Mouse (Mus musculus): ENCODE measurements around the gene Wrap53. TPM values are rescaled to one million over a fixed set of nuclear protein-coding genes. Genes with fewer than 3 reads are reported as not detected.
A peak's percentile ranks its signal among the peaks of the same experiment; 100 is the strongest.

Gene Wrap53
- polyA plus RNA-seq, 1 experiment from 2014 or later: 27.1 TPM

DNA sequence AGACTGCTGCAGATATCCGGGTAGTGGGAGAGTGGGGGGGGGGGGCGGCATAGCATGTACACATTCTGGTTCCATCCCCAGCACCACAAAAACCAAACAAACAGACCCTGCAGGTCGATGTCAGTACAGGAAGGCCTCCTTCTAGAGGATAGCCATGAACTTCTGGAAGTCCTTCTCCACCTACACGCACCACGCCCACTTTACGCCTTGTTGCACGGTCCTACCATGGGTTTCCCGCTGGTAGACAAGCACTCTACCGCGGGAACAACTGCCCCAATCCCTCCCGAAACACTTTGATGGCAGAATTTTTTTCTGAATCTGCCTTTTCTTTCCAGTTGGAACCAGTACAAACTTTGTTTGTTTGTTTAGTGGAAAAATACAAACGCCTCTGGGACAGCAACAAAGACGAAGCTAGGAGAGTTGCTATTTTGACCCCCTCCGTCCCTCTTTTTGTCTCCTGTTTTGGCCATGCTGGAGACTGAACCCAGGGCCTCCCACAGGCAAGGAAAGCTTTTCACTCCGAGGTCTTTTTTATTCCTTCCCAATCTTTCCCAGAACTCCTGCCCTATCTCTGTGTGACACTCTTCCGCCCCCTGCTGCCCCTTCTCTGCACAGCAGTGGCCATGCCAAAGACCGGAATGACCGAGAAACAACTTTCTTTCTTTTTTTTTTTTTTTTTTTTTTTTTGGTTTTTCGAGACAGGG, 33.6 kb upstream of the Wrap53 start:
- Histone ChIP-seq H3K4me3 (peak overlapping the region; percentile 57), H3K9ac (peak overlapping the region; percentile 68), H3K27ac (peak overlapping the region; percentile 54; the same call in 1 of the 2 replicates), H3K9me3 (replicated peaks) (no peaks in the 10 kb centered on the region), H3K27me3 (replicated peaks) (peaks cover 30% of the 10 kb centered on the region), H3K4me1 (peaks cover 64% of the 10 kb centered on the region), H3K4me2 (peak overlapping the region; percentile 85), H3K36me3 (no peaks in the 10 kb centered on the region)
- peak; percentile 53; the same call in 1 of the 2 replicates for ATAC-seq
- WGBS (ENCODE audit: insufficient replicate concordance): 7% methylated on average over 19 of the region's 19 CpGs

DNA sequence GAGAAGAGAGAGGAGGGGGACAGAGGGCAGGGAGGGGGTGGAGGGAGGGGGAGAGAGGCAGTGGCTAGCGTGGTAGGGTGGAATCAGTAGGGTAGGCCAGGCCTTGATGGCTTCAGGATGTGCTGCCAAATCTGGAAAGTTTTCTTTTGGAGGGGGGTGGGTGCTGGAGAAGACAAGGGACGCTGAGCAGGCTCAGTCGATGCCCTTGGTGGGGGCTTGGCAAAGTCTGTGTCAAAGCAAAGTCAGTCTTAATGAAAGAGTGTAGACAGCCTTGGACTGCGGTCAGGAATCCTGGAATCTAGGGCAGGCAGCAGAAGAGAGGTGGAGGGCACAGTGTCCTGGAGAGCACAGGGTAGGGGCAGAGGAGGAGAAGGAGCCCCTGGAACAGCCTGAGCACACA, 30.8 kb upstream of the Wrap53 start:
- H3K9me3 ChIP-seq (replicated peaks): no peaks in the 10 kb centered on the region
- no peak overlapping the region for H3K27ac ChIP-seq
- H3K36me3 ChIP-seq: no peaks in the 10 kb centered on the region
- ATAC-seq: no peak
- H3K9ac ChIP-seq: no peak overlapping the region; the same call in 1 of the 2 replicates
- peaks cover 73% of the 10 kb centered on the region for H3K4me1 ChIP-seq
- WGBS (ENCODE audit: insufficient replicate concordance): 59% methylated on average over 4 of the region's 4 CpGs
- no peak overlapping the region for H3K4me2 ChIP-seq
- peaks cover 12% of the 10 kb centered on the region for H3K27me3 ChIP-seq (replicated peaks)
- no peak overlapping the region for H3K4me3 ChIP-seq

DNA sequence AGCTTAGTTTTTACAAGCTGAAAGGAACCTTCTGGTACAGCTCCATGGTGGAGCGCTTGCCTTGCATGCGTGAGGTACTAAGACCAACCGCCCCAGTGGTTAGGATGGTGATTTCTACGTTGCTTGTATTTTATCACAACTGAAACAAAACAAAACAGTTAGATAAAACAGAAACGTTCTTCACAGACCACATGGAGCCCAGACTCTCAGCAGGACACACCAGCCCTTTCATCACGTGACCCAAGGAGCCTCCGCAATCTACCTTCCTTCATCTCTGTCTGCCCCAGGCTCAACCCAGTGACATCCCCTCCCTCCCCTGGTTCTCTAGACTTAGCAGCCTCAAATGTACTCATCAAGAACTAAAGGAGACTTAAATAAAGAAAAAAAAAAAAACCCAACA, 29.4 kb upstream of the Wrap53 start:
- Histone ChIP-seq H3K4me1 (peaks cover 80% of the 10 kb centered on the region), H3K36me3 (no peaks in the 10 kb centered on the region), H3K4me3 (0 out of 2 replicates have a peak overlapping the region, but pooled peaks have one; percentile 2), H3K27ac (peak overlapping the region; percentile 84), H3K9me3 (replicated peaks) (no peaks in the 10 kb centered on the region), H3K9ac (peak overlapping the region; percentile 34; the same call in 1 of the 2 replicates), H3K27me3 (replicated peaks) (no peaks in the 10 kb centered on the region), H3K4me2 (peak overlapping the region; percentile 42)
- peak; percentile 38; the same call in 1 of the 2 replicates for ATAC-seq
- WGBS (ENCODE audit: insufficient replicate concordance): 18% methylated on average over 7 of the region's 7 CpGs

DNA sequence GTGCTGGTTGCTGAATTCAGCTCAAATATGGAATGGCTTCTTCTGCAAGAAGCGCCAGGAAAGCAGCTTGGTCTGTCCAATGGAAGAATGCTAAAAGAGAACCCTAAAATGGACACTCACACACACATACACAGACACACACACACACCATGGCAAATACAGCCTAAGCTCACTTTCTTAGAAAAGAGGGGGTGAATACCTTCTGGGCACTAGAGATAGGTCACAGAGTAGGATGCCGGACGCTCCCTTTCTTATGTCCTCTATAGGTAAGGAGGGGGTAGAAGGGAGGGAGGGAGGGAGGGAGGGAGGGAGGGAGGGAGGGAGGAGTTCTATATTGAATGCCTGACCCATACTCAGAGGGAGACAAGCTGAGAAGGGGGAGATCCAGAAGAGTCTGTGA, 28.5 kb upstream of the Wrap53 start:
- Histone ChIP-seq H3K4me1 (peaks cover 82% of the 10 kb centered on the region), H3K9ac (peak overlapping the region; percentile 34), H3K9me3 (replicated peaks) (no peaks in the 10 kb centered on the region), H3K27me3 (replicated peaks) (no peaks in the 10 kb centered on the region), H3K27ac (peak overlapping the region; percentile 84), H3K4me3 (no peak overlapping the region), H3K36me3 (peaks cover 1% of the 10 kb centered on the region; the same call in 1 of the 2 replicates), H3K4me2 (peak overlapping the region; percentile 42)
- WGBS (ENCODE audit: insufficient replicate concordance): 46% methylated on average over 3 of the region's 3 CpGs
- ATAC-seq: peak; percentile 57

DNA sequence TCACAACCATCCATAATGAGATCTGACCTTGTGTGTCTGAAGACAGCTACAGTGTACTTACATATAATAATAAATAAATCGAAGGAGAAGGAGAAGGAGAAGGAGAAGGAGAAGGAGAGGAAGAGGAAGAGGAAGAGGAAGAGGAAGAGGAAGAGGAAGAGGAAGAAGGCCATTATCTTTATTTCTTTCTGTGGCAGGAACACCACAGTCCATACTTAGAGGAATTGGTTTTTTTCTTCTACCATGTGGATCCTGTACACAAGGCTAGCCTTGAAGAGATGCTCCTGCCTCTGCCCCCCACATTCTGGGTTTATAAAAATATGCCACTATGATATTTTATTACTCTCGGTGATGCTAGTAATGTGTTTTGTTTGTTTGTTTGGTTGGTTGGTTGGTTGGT, 26.8 kb upstream of the Wrap53 start:
- peak overlapping the region; percentile 100 for H3K4me2 ChIP-seq
- H3K27me3 ChIP-seq (replicated peaks): no peaks in the 10 kb centered on the region
- H3K9me3 ChIP-seq (replicated peaks): no peaks in the 10 kb centered on the region
- no peak for ATAC-seq
- peaks cover 85% of the 10 kb centered on the region for H3K4me1 ChIP-seq
- WGBS (ENCODE audit: insufficient replicate concordance): 70% methylated on average over 2 of the region's 2 CpGs
- peak overlapping the region; percentile 84 for H3K27ac ChIP-seq
- H3K9ac ChIP-seq: no peak overlapping the region
- peaks cover 18% of the 10 kb centered on the region for H3K36me3 ChIP-seq
- H3K4me3 ChIP-seq: no peak overlapping the region

GRCm38 (mm10) chr11:69606491-69606795, 26.4 kb upstream of the Wrap53 start:
- H3K4me3 ChIP-seq: peak overlapping the region; percentile 78
- H3K4me1 ChIP-seq: peaks cover 89% of the 10 kb centered on the region
- no peak for ATAC-seq
- peaks cover 22% of the 10 kb centered on the region for H3K36me3 ChIP-seq
- peak overlapping the region; percentile 84 for H3K27ac ChIP-seq
- no peaks in the 10 kb centered on the region for H3K27me3 ChIP-seq (replicated peaks)
- no peaks in the 10 kb centered on the region for H3K9me3 ChIP-seq (replicated peaks)
- peak overlapping the region; percentile 76 for H3K9ac ChIP-seq
- WGBS (ENCODE audit: insufficient replicate concordance): 66% methylated on average over 2 of the region's 2 CpGs
- peak overlapping the region; percentile 100 for H3K4me2 ChIP-seq

DNA sequence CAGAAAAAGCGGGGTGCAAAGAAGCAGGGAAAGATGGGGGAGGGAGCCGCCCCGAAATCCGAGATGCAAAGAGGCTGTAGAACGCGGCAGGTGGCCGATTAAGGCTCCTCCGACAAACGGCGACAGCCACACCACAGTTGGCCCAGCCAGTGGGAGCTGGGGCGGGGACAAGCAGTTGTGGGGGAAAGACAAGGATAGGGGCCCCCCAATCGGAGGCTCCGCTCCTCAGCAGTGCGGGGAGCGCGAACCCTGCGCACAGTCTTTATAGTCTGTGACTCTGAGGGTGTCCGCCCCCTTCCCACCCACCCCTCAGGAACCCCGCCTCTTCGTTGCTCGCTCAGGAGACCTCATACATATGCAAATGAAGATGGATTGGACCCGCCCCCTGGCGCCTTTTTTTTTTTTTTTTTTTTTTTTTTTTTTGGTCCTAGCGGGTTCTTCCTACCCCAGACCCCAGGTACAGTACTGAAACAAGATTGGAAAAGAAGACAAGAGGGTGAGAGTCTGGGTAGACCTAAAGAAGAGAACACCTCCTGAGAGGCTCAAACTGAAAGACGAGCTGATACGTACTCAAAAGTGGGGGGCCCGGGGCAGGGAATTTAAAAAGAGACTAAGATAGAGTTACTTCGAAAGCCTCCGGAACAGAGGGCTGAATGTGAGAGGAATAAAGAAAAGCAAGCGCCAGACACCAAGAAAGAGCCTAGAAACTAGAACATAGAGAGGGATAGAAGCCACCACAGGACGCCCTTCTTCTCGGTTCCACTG, 25.9 kb upstream of the Wrap53 start, which contains the start of gene Atp1b2:
TSS of gene Atp1b2 (minus strand) at position 217 of the 765 bp plus-strand sequence.
- no peaks in the 10 kb centered on the region for H3K9me3 ChIP-seq (replicated peaks)
- H3K4me3 ChIP-seq: peak within 1 kb of the TSS; percentile 78
- no peaks in the 10 kb centered on the region for H3K27me3 ChIP-seq (replicated peaks)
- peak within 1 kb of the TSS; percentile 84 for H3K27ac ChIP-seq
- ATAC-seq: peak; percentile 90
- peak within 1 kb of the TSS; percentile 93 for H3K9ac ChIP-seq
- H3K4me1 ChIP-seq: peaks cover 93% of the 10 kb centered on the region
- WGBS (ENCODE audit: insufficient replicate concordance): 4% methylated on average over 32 of the region's 32 CpGs
- peak within 1 kb of the TSS; percentile 100 for H3K4me2 ChIP-seq
- peaks cover 27% of the 10 kb centered on the region for H3K36me3 ChIP-seq

DNA sequence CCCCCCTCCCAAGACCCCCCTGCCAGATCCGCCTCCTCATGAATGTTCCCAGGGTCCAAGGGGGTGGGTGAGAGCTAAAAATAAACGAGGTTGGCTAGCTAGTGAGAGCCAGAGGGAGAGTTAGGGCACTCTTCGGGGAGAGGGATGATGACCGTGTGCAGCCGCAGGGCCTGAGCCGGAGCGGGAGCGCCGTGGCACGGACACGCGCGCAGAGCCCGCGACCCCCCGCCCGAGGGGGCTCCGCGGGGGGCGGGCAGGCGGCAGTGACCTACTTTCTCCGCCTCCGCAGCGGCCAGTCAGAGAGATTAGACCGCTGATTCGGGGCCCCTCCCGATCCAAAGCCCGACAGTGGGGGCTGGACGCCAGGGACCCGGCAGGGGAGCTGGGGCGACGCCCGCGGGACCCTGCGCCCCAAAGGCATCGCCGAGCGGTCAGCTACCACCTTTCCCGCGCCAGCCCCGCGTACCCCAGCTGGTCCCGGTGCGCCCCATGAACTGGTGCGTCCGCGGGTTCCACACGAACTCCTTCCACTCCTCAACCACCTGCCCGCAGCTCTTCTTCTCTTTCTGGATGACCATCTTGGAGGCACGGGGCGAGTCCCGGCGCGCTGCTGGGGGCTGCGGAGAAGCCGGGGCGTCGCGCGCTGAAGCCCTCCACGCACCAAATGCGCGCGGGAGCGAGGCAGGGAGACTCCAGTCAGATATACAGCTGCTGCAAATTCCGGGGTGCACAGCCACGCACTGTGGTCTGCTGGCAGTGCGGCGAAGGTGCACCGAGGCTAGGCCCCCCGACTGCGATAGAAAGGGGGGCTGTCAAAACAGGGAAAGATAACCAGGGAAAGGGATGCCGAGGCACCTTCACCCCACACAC, 25.0 kb upstream of the Wrap53 start:
- H3K9ac ChIP-seq: peak overlapping the region; percentile 93
- WGBS (ENCODE audit: insufficient replicate concordance): under 1% methylated on average over 69 of the region's 73 CpGs
- peak overlapping the region; percentile 100 for H3K4me2 ChIP-seq
- H3K27ac ChIP-seq: peak overlapping the region; percentile 84
- H3K4me1 ChIP-seq: peaks cover 93% of the 10 kb centered on the region
- no peaks in the 10 kb centered on the region for H3K9me3 ChIP-seq (replicated peaks)
- peak overlapping the region; percentile 78 for H3K4me3 ChIP-seq
- H3K36me3 ChIP-seq: peaks cover 36% of the 10 kb centered on the region
- no peaks in the 10 kb centered on the region for H3K27me3 ChIP-seq (replicated peaks)
- ATAC-seq: peak; percentile 10

DNA sequence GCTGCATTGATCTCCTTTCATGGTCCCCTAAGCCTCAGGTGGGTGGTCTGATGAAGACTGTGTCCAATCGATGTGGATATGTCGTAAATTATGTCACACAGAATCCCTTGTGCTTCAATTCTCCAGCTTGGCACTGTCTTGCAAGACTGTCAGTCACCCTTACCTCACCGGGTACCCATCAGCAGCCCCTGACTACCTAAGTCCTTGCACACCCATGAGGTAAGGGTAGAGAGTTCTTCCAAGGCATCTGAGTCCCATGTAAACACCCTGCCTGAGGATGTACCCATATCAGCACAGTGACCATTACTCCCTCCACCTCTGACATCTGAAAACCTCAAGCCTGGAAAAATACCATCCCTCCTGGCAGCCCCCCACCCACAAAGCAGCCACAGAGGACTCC, 24.3 kb upstream of the Wrap53 start:
- Histone ChIP-seq H3K27me3 (replicated peaks) (no peaks in the 10 kb centered on the region), H3K9ac (peak overlapping the region; percentile 93), H3K36me3 (peaks cover 41% of the 10 kb centered on the region), H3K4me1 (peaks cover 93% of the 10 kb centered on the region), H3K4me3 (peak overlapping the region; percentile 78), H3K27ac (peak overlapping the region; percentile 84), H3K4me2 (peak overlapping the region; percentile 100), H3K9me3 (replicated peaks) (no peaks in the 10 kb centered on the region)
- ATAC-seq: no peak
- WGBS (ENCODE audit: insufficient replicate concordance): 56% methylated on average over 3 of the region's 3 CpGs

DNA sequence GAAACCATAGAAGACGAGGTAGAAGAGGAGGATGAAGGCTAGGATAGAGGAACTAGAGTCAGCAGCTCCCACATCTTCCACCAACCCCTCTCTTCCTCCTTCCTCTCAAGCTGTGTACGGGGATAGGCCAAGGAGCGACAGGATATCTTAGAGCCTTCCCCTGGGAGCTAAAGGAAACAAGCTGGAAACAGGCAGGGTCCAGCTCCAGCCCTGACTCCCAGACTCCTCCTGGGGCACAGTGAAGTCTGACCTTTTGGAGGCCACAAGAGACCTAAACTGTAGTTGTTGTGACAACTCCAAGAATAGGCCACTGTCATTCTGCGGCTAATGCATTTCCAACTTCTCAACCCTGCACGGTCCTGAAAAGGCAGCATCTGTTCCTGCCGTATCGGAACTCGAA, 23.5 kb upstream of the Wrap53 start:
- Histone ChIP-seq H3K9ac (peak overlapping the region; percentile 93), H3K9me3 (replicated peaks) (no peaks in the 10 kb centered on the region), H3K4me2 (peak overlapping the region; percentile 100), H3K27ac (peak overlapping the region; percentile 84), H3K4me3 (peak overlapping the region; percentile 78), H3K27me3 (replicated peaks) (no peaks in the 10 kb centered on the region), H3K36me3 (peaks cover 49% of the 10 kb centered on the region), H3K4me1 (peaks cover 93% of the 10 kb centered on the region)
- no peak for ATAC-seq
- WGBS (ENCODE audit: insufficient replicate concordance): 79% methylated on average over 8 of the region's 8 CpGs

DNA sequence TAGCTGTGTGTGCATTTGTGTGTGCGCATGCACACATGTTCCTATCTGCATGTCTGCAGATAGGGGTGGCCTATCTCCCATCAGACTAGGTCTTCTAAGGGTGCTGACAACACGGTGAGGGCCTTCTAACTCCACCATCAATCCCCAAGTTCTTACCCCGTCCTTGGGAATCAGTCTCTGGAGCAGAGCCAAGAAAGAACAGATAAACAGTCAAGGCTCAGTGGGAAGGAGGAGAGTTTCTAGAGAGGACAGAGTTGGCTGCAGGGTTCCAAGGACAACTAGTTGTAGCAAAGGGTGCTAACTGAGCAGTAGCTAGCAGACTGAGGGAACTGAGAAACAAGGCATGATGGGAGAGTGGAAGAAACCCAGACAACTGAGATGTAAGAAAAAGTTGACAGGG, 21.7 kb upstream of the Wrap53 start:
- peaks cover 56% of the 10 kb centered on the region for H3K36me3 ChIP-seq
- H3K4me2 ChIP-seq: peak overlapping the region; percentile 100
- WGBS (ENCODE audit: insufficient replicate concordance): 41% methylated on average over 3 of the region's 3 CpGs
- no peaks in the 10 kb centered on the region for H3K27me3 ChIP-seq (replicated peaks)
- no peak for ATAC-seq
- H3K9me3 ChIP-seq (replicated peaks): no peaks in the 10 kb centered on the region
- peak overlapping the region; percentile 92 for H3K27ac ChIP-seq
- peaks cover 76% of the 10 kb centered on the region for H3K4me1 ChIP-seq
- H3K4me3 ChIP-seq: no peak overlapping the region
- H3K9ac ChIP-seq: peak overlapping the region; percentile 67; the same call in 1 of the 2 replicates
